Mouse (Mus musculus) embryonic facial prominence, embryonic 15.5 days (tissue): ENCODE results near the gene Llph. TPM values are rescaled to one million over a fixed set of nuclear protein-coding genes. Genes with fewer than 3 reads are reported as not detected.
"Not testable (repeated sequence)": the region's sequence is repeated elsewhere in the genome, so short reads cannot be mapped to it uniquely, and the experiment has no call there.

Experiments
- ATAC-seq: fragments of 200-750 bp; cut with Nextera tagmentation; 2 replicates; pipeline ENCODE4 v1.8.0; 2017; ENCODE audit warnings: low read depth, moderate TSS enrichment; ENCODE audit not compliant: insufficient number of reproducible peaks, low FRiP score, low TSS enrichment
- H3K27ac ChIP-seq: fragments of 300-500 bp; sonication (generic); replicated peaks from 2 replicates; pipeline ENCODE4 v1.5.1; 2015; ENCODE audit warnings: mild to moderate bottlenecking, inconsistent platforms
- H3K27me3 ChIP-seq: fragments of 300-500 bp; sonication (generic); 2 replicates; pipeline ENCODE4 v1.6.1; 2015; ENCODE audit warnings: inconsistent platforms
- H3K36me3 ChIP-seq: fragments of 300-500 bp; sonication (generic); 2 replicates; pipeline ENCODE4 v1.6.1; 2015; ENCODE audit warnings: mild to moderate bottlenecking, inconsistent platforms
- H3K4me1 ChIP-seq: fragments of 300-500 bp; sonication (generic); 2 replicates; pipeline ENCODE4 v1.6.1; 2015; ENCODE audit warnings: inconsistent platforms
- H3K4me2 ChIP-seq: fragments of 300-500 bp; sonication (generic); replicated peaks from 2 replicates; pipeline ENCODE4 v1.6.1; 2015; ENCODE audit warnings: mild to moderate bottlenecking, inconsistent platforms
- H3K4me3 ChIP-seq: fragments of 300-500 bp; sonication (generic); replicated peaks from 2 replicates; pipeline ENCODE4 v1.5.1; 2015; ENCODE audit warnings: mild to moderate bottlenecking, inconsistent platforms
- H3K9ac ChIP-seq: fragments of 300-500 bp; sonication (generic); 2 replicates; pipeline ENCODE4 v1.6.1; 2015; ENCODE audit warnings: inconsistent platforms
- H3K9me3 ChIP-seq: fragments of 300-500 bp; sonication (generic); replicated peaks from 2 replicates; pipeline ENCODE4 v1.6.1; 2016; ENCODE audit warnings: inconsistent platforms
- WGBS: fragments of 180-500 bp; shearing (Covaris S2); methylation state at CpG from one replicate; pipeline ENCODE4 v1.1.7; 2015; 5-methylcytosine and 5-hydroxymethylcytosine counted together
- polyA plus RNA-seq: library from polyadenylated mRNA; unstranded; fragments of >200 nt; fragmentation: Nextera tagmentation; extraction: Ambion mirVana; gene quantifications from 2 replicates; pipeline ENCODE4 v1.2.1, GENCODE M21; 2015

Gene Llph
- polyA plus RNA-seq, 1 experiment from 2014 or later = 51.3 TPM

DNA sequence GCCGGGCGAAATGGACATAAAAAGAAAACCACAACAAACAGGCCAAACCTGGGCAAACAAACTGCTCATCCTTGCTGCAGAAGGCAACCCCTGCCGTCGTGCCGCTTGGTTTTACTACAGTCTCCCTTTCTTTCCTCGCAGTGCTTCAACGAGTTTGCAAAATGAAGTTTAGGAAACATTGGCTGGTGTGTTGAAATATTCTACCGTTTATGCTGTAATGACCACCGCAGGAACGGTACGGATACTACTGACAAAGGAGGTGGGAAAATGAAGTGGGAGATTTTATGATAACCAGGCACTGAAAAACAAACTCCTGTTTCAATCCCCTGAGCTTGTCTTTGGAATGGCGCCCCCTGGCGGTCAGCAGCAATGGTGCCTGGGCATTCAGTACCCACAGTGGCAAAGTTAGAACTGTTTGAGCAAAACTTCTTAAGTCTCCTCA is 24.9 kb upstream of the Llph start, which contains the start of gene Irak3:
Gene Irak3, minus strand, starts transcription at position 170 of the 442 bp plus-strand sequence.
- Histone ChIP-seq H3K27ac (peak within 1 kb of the TSS; percentile 29; the same call in 1 of the 2 replicates), H3K27me3 (no peaks in the 10 kb centered on the region), H3K9me3 (no peaks in the 10 kb centered on the region), H3K36me3 (no peaks in the 10 kb centered on the region), H3K4me1 (peaks cover 8% of the 10 kb centered on the region; the same call in 1 of the 2 replicates), H3K9ac (peak within 1 kb of the TSS; percentile 28; the same call in 1 of the 2 replicates), H3K4me3 (peak within 1 kb of the TSS; percentile 62), H3K4me2 (peak within 1 kb of the TSS; percentile 93)
- under 1% methylated on average over 13 of the region's 13 CpGs for WGBS
- ATAC-seq = peak; percentile 29; the same call in 1 of the 2 replicates

DNA sequence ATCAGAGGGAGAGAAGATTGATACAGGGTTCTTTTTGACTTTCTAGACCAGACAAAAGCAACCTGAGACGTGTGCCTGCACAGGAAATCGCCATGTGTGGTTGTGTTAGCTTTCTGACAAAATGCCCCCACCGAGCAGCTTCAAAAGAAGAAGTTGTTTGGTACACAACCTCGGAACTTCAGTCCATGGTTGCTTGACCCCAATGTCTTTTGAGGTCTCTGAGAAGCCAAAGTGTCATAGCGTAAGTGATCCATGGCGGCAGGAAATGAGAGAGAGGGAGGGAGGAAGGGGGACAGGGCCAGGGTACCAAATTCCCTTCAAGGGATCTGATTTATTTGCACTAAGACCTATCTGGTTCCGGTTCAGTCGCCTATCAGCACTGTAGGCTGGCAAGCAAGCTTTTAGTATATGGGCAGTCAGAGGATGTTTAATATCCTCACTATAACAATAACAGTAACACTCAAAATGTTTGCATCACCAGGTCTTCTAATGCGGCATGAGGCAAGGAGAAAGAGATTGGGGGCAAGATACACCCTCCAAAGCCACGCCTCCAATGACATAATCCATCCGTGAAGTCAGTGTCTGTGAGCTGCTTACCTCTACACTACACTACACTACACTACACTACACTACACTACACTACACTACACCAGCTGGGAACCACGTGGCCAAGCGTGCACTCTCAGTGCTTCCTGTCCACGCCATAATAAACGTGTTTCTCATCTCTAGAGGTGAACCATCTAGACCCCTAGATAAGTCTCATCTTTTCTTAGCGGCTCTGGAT is 24.2 kb upstream of the Llph start:
- WGBS = 69% methylated on average over 16 of the region's 16 CpGs
- Histone ChIP-seq H3K27ac (no peak overlapping the region), H3K4me2 (no peak overlapping the region), H3K4me3 (no peak overlapping the region), H3K27me3 (no peaks in the 10 kb centered on the region), H3K36me3 (no peaks in the 10 kb centered on the region), H3K4me1 (peaks cover 8% of the 10 kb centered on the region; the same call in 1 of the 2 replicates), H3K9ac (no peak overlapping the region), H3K9me3 (no peaks in the 10 kb centered on the region)
- ATAC-seq = no peak

DNA sequence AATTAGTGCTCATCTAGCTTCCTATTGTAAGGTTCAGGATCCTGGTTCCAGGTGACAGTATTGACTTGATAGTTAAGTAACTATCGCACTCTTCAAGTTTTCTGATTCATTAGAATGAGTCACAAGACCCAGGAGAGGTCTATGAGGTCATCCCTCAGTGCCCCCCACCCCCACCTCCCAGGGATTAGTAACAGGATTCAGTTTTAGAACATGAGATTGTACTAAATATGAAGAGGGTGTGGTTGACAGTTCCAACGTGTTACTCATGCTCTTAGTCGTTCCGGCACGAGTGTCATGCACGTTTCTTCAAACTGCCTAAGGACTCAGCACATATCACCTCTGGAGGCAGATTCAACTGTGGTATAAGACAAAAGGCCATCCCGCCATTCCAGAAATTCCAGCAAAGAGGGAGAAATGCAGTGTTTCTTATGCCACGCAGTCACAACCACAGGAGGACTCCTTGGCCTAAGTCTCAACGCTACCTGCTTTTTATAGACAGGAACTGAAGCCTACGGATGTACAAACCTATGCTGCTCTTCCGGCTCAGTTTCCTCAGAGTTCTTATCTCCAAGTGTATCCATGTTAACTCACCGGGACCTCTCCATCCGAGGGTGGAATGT is 22.2 kb upstream of the Llph start:
- H3K4me3 ChIP-seq = no peak overlapping the region
- H3K4me1 ChIP-seq = peaks cover 11% of the 10 kb centered on the region; the same call in 1 of the 2 replicates
- no peaks in the 10 kb centered on the region for H3K36me3 ChIP-seq
- H3K27ac ChIP-seq = no peak overlapping the region
- 69% methylated on average over 13 of the region's 13 CpGs for WGBS
- no peak for ATAC-seq
- no peak overlapping the region for H3K4me2 ChIP-seq
- H3K9ac ChIP-seq = no peak overlapping the region
- no peaks in the 10 kb centered on the region for H3K27me3 ChIP-seq
- H3K9me3 ChIP-seq = no peaks in the 10 kb centered on the region

DNA sequence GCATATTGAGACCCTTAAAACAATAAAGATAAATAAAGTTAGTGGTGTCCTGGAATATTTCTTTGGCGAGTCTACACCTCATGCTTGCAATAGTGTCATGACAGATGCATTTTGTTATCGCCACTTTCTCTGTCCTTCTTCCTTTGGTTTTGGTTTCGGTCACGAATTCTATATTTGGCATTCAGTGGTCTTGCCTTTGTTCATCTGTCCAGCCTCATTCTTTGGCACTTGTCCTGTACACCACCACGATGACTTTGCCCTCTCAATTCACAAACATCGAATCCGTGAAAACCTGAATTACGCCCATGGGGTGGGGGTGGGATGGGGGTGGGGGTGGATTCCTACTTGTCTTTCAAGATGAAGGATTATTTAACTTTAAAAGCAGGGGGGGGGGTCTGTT is 18.9 kb upstream of the Llph start:
- Histone ChIP-seq H3K4me3 (no peak overlapping the region), H3K36me3 (no peaks in the 10 kb centered on the region), H3K4me2 (no peak overlapping the region), H3K27ac (no peak overlapping the region), H3K9ac (no peak overlapping the region), H3K27me3 (no peaks in the 10 kb centered on the region), H3K9me3 (no peaks in the 10 kb centered on the region), H3K4me1 (peaks cover 6% of the 10 kb centered on the region; the same call in 1 of the 2 replicates)
- ATAC-seq = no peak
- WGBS = 87% methylated on average over 8 of the region's 8 CpGs

DNA sequence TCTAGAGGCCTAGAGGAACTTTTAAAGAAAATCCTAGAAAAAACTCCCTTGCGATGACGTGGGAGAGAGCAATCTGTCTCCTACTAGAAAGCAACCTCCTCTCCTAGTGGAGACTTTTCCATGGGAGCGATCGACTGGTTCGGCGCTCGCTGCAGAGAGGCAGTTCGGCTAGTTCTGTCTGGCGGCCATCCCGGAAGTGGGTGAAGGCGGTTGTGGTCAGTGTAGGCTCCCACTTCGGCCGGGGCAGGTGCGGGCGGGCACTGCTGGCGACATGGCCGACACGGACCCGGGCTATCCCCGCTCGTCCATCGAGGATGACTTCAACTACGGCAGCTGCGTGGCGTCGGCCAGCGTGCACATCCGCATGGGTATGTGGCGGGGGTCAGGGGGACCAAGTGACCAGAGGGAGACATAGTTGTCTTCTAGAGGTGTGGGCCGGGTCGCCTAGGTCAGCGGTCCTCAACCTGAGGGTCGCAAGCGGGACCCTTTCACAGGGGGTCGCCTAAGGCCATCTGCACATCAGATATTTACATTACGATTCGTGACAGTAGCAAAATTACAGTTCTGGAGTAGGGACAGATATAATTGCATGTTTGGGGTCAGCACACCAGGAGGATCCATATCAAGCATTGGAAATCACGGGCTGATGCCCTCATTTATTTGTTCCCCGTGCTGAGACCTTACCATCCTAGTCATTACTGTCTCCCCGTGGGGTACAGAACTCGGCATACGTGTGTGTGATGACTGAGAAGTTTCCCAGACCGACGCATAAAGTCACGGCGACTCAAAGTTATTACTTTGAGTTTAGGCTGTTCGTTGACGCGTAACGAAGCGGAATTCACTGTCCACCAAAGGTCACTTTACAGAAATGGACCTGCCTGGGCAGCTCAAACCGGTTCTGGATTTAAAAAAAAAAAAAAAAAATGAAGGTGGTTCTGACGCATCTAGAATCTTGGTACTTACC is 18.0 kb upstream of the Llph start:
- ATAC-seq = peak; percentile 83
- WGBS = 3% methylated on average over 53 of the region's 53 CpGs
- H3K4me3 ChIP-seq = peak overlapping the region; percentile 99

DNA sequence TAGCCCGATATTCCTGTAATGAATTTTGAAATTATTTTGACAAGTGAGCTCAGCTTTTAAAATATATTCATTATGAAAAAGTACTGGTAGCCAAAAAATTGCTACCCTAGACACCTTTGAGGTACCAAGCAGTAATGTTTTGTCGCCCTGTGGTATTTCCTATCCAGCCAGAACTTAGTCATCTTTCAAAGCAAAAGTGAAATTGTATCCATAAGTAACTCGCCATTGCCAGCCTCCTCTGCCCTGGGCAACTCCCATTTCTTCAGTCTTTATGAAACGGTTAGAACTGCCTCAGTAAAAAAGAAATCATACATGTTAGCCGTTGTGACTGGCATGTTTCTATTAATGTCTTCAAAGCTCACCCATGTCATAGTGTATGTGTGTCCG is 17.3 kb upstream of the Llph start:
- ATAC-seq = no peak
- Histone ChIP-seq H3K4me1 (peaks cover 6% of the 10 kb centered on the region; the same call in 1 of the 2 replicates), H3K36me3 (no peaks in the 10 kb centered on the region), H3K4me2 (peak overlapping the region; percentile 57), H3K9me3 (no peaks in the 10 kb centered on the region), H3K27me3 (no peaks in the 10 kb centered on the region), H3K4me3 (peak overlapping the region; percentile 99), H3K27ac (no peak overlapping the region), H3K9ac (no peak overlapping the region)
- WGBS = 39% methylated on average over 6 of the region's 6 CpGs

More for the DNA sequence above, 18.0 kb upstream of the Llph start:
- Histone ChIP-seq H3K4me1 (peaks cover 6% of the 10 kb centered on the region; the same call in 1 of the 2 replicates), H3K27me3 (no peaks in the 10 kb centered on the region), H3K9ac (peak overlapping the region; percentile 59), H3K36me3 (no peaks in the 10 kb centered on the region), H3K27ac (no peak overlapping the region; the same call in 1 of the 2 replicates), H3K9me3 (no peaks in the 10 kb centered on the region), H3K4me2 (peak overlapping the region; percentile 57)

DNA sequence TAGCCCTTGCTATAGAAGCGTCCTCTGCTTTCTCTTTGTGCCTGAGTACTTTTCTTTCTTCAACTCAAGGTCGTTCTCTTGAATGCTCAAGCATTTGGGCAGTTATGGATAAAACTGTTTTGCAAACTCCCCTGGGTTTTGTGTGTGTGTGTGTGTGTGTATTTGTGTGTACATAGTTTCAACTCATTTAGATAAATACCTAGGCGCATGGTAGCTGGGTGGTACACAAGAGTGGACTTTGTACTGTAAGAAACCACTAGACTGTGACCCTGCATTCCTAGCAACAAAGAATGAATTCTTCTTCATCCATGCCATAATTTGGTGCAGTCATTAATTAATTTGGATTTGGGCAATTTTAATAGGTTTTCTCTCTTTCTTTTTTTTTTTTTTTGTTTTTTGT is 16.8 kb upstream of the Llph start:
- H3K36me3 ChIP-seq = no peaks in the 10 kb centered on the region
- peak overlapping the region; percentile 57 for H3K4me2 ChIP-seq
- H3K4me3 ChIP-seq = no peak overlapping the region

DNA sequence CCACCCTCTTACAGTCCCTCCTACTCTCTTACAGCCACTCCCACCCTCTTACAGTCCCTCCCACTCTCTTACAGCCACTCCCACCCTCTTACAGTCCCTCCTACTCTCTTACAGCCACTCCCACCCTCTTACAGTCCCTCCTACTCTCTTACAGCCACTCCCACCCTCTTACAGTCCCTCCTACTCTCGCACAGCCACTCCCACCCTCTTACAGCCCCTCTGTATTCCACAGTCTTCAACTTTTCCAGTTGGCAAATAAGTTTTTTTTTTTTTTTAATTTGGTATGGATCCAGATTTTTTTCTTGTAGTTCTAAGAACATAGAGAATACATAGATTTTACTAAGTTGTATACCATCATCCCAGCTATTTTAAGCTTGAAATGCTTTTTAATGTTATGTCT is 9.8 kb upstream of the Llph start:
- 91% methylated on average over 1 of the region's 1 CpGs for WGBS
- H3K27ac ChIP-seq, H3K4me3 ChIP-seq, H3K9me3 ChIP-seq, H3K4me1 ChIP-seq, H3K27me3 ChIP-seq, ATAC-seq, H3K4me2 ChIP-seq, H3K9ac ChIP-seq: not testable (repeated sequence)
- peaks cover 15% of the 10 kb centered on the region for H3K36me3 ChIP-seq

More for the DNA sequence above, 16.8 kb upstream of the Llph start:
- Histone ChIP-seq H3K4me1 (peaks cover 6% of the 10 kb centered on the region; the same call in 1 of the 2 replicates), H3K9ac (no peak overlapping the region), H3K9me3 (no peaks in the 10 kb centered on the region), H3K27me3 (no peaks in the 10 kb centered on the region), H3K27ac (no peak overlapping the region)
- WGBS = 91% methylated on average over 3 of the region's 3 CpGs
- no peak for ATAC-seq

DNA sequence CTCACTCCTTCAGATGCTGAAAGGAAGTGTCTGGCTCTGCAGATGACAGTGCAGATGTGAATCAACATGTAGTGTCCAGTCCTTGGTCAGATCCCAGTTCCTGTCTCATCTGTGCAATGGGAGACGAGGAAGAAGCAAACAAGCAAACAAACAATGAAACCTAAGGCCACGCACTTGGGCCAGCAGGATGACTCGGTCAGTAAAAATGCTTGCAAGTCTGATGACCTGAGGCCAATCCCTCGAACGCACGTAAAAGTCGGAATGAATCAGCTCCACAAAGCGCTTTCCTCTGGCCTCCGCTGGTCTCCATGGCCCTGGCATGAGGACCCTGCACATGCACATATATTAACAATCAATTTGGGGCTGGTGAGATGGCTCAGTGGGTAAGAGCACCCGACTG is 7.9 kb upstream of the Llph start:
- WGBS = 91% methylated on average over 10 of the region's 10 CpGs
- no peak overlapping the region for H3K4me3 ChIP-seq

DNA sequence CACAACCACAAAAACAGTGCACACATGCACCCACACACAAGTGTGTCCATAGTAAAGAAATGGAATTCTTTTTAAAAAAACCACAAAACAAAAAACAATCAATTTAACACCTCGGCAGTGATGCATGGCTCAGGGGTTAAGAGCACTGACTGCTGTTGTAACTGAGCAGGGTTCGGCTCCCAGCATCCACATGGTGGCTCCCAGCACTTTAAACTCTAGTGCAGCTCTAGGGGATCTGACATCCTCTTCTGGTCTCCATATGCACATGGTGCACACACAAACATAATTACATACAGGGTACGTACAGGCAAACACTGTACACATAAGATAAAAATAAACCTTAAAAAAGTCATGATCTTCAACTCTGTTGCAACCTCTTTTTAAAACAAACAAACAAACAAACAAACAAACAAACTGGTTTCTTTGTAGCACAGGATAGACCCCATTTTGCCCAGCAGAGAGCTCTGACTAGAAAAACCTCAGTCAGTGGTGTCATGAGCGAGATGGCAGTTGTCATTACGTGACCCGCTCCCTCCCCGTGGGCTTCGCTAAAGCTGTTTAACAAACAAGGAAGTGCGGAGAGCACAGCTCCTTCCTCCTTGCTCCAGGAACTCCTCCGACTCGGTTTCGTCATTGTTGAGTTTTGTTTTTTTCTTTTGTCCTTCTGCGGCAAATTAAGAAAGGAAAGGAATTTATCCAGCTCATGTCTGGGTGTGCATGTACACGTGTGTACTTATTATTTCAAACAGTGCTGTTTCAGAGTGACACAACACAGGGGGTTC is 7.1 kb upstream of the Llph start:
- no peak for ATAC-seq
- Histone ChIP-seq H3K4me1 (no peaks in the 10 kb centered on the region), H3K9me3 (no peaks in the 10 kb centered on the region), H3K36me3 (peaks cover 19% of the 10 kb centered on the region), H3K9ac (no peak overlapping the region), H3K4me2 (no peak overlapping the region), H3K4me3 (no peak overlapping the region), H3K27me3 (no peaks in the 10 kb centered on the region), H3K27ac (no peak overlapping the region)
- 74% methylated on average over 14 of the region's 14 CpGs for WGBS

More for the DNA sequence above, 7.9 kb upstream of the Llph start:
- Histone ChIP-seq H3K4me2 (no peak overlapping the region), H3K36me3 (peaks cover 15% of the 10 kb centered on the region), H3K9me3 (no peaks in the 10 kb centered on the region), H3K27ac (no peak overlapping the region), H3K4me1 (no peaks in the 10 kb centered on the region), H3K9ac (no peak overlapping the region), H3K27me3 (no peaks in the 10 kb centered on the region)
- no peak for ATAC-seq
